Comparison of ENCODE assay signal across 11 mouse cellular contexts in the genomic region with DNA sequence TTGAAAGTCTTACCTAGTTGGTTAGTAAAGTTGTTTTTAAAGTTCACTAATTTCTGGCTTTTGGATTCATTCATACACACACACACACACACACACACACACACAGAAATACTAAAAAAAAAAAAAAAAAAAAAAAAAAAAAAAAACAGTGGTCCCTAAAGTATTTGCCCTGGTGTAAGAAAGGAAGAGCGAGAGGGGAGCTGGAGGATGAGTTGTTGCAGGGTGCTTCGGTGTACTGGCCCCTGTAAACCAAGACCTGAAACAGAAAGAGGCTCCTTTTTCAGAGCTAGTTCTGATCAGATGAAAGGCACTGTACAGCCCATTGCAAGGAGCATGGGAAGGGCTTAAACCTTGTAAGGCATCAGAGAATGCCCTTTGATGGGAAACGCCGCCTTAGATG.
DNase-seq lines count a peak whose midpoint lies in the region; ATAC-seq and TF ChIP-seq lines count a peak whose summit lies in the region.
"Had no signal": no experiment of that assay in that cellular context is flagged by ENCODE, and none has a peak within 500 bp of the region (broad histone marks: within the 10 kb centered on the region; RNA-seq: fewer than 3 reads in every experiment).

No protein-coding gene starts in this region.

- no peaks in the 10 kb centered on the region for H3K27me3 ChIP-seq in heart, embryonic 13.5 days (replicated peaks)
- H3K27me3 ChIP-seq in midbrain, embryonic 11.5 days (ENCODE audit: control insufficient read depth, insufficient read depth, low read length): no peaks in the 10 kb centered on the region; the same call in 1 of the 2 replicates
- H3K27me3 ChIP-seq in midbrain, postnatal 0 days (ENCODE audit: insufficient read depth, low read length): no peaks in the 10 kb centered on the region
- H3K27me3 ChIP-seq in hindbrain, postnatal 0 days (ENCODE audit: insufficient read depth, low read length): no peaks in the 10 kb centered on the region
- H3K27me3 ChIP-seq in liver, postnatal 0 days (ENCODE audit: insufficient read depth, low read length): no peaks in the 10 kb centered on the region
- no peaks in the 10 kb centered on the region for H3K27me3 ChIP-seq in intestine, embryonic 15.5 days (replicated peaks)
- H3K27me3 ChIP-seq: neural tube, embryonic 12.5 days had no signal

- TF ChIP-seq EP300 in liver, postnatal 0 days (IDR thresholded peaks at IDR 0.05; ENCODE audit: low read depth): no peak

- H3K4me1 ChIP-seq in heart, embryonic 13.5 days: peaks cover 32% of the 10 kb centered on the region
- H3K4me1 ChIP-seq in midbrain, embryonic 11.5 days (ENCODE audit: control insufficient read depth, insufficient read depth, low read length): peaks cover 5% of the 10 kb centered on the region; the same call in 1 of the 2 replicates
- H3K4me1 ChIP-seq in midbrain, postnatal 0 days (ENCODE audit: insufficient read depth, low read length): peaks cover 3% of the 10 kb centered on the region; the same call in 1 of the 2 replicates
- no peaks in the 10 kb centered on the region for H3K4me1 ChIP-seq in hindbrain, postnatal 0 days (ENCODE audit: insufficient read depth, low read length)
- H3K4me1 ChIP-seq in liver, postnatal 0 days (ENCODE audit: insufficient read depth): 0 out of 2 replicates have a peak, but pooled peaks cover 3% of the 10 kb centered on the region
- H3K4me1 ChIP-seq in intestine, embryonic 15.5 days (replicated peaks): no peaks in the 10 kb centered on the region
- H3K4me1 ChIP-seq: neural tube, embryonic 12.5 days had no signal

- H3K36me3 ChIP-seq in heart, embryonic 13.5 days: no peaks in the 10 kb centered on the region
- H3K36me3 ChIP-seq in midbrain, embryonic 11.5 days (ENCODE audit: control insufficient read depth, insufficient read depth, low read length): no peaks in the 10 kb centered on the region
- H3K36me3 ChIP-seq in midbrain, postnatal 0 days (ENCODE audit: insufficient read depth, low read length): no peaks in the 10 kb centered on the region
- H3K36me3 ChIP-seq in hindbrain, postnatal 0 days (ENCODE audit: insufficient read depth, low read length): no peaks in the 10 kb centered on the region
- H3K36me3 ChIP-seq in liver, postnatal 0 days (replicated peaks; ENCODE audit: insufficient read depth, low read length): no peaks in the 10 kb centered on the region
- H3K36me3 ChIP-seq in intestine, embryonic 15.5 days: no peaks in the 10 kb centered on the region
- H3K36me3 ChIP-seq: neural tube, embryonic 12.5 days had no signal

- peak overlapping the region; percentile 77; the same call in 1 of the 2 replicates for H3K4me3 ChIP-seq in heart, embryonic 13.5 days
- no peak overlapping the region for H3K4me3 ChIP-seq in midbrain, embryonic 11.5 days (ENCODE audit: low read depth, low read length)
- no peak overlapping the region for H3K4me3 ChIP-seq in midbrain, postnatal 0 days (ENCODE audit: low read depth, low read length)
- H3K4me3 ChIP-seq in hindbrain, postnatal 0 days (ENCODE audit: low read length): no peak overlapping the region
- no peak overlapping the region for H3K4me3 ChIP-seq in liver, postnatal 0 days (ENCODE audit: low read depth, low read length)
- H3K4me3 ChIP-seq in intestine, embryonic 15.5 days (replicated peaks): no peak overlapping the region

- ATAC-seq in heart, embryonic 13.5 days (ENCODE audit: extremely low read depth, insufficient number of reproducible peaks, low FRiP score, low TSS enrichment): no peak
- ATAC-seq in midbrain, embryonic 11.5 days (ENCODE audit: low FRiP score): no peak
- no peak for ATAC-seq in midbrain, postnatal 0 days (ENCODE audit: low FRiP score)
- ATAC-seq in hindbrain, postnatal 0 days: no peak
- ATAC-seq in liver, postnatal 0 days: no peak
- ATAC-seq in intestine, embryonic 15.5 days: no peak

- no peak for TF ChIP-seq CTCF in midbrain, postnatal 0 days (IDR thresholded peaks at IDR 0.05)
- no peak for TF ChIP-seq CTCF in hindbrain, postnatal 0 days (IDR thresholded peaks at IDR 0.05; ENCODE audit: low read depth)
- no peak for TF ChIP-seq CTCF in liver, postnatal 0 days (IDR thresholded peaks at IDR 0.05; ENCODE audit: low read depth)

- WGBS in heart, embryonic 13.5 days: 76% methylated on average over 4 of the region's 4 CpGs
- WGBS in midbrain, embryonic 11.5 days: 75% methylated on average over 4 of the region's 4 CpGs
- 81% methylated on average over 4 of the region's 4 CpGs for whole genome bisulfite sequencing in midbrain, postnatal 0 days
- WGBS in hindbrain, postnatal 0 days: 85% methylated on average over 4 of the region's 4 CpGs
- WGBS in liver, postnatal 0 days (ENCODE audit: insufficient replicate concordance): 75% methylated on average over 4 of the region's 4 CpGs
- WGBS in intestine, embryonic 15.5 days: 83% methylated on average over 4 of the region's 4 CpGs

- H3K27ac ChIP-seq in heart, embryonic 13.5 days (replicated peaks): no peak overlapping the region
- no peak overlapping the region for H3K27ac ChIP-seq in midbrain, embryonic 11.5 days (ENCODE audit: low read depth, low read length)
- no peak overlapping the region for H3K27ac ChIP-seq in midbrain, postnatal 0 days (ENCODE audit: low read depth, low read length)
- no peak overlapping the region for H3K27ac ChIP-seq in hindbrain, postnatal 0 days
- no peak overlapping the region for H3K27ac ChIP-seq in liver, postnatal 0 days (ENCODE audit: low read depth)
- no peak overlapping the region for H3K27ac ChIP-seq in intestine, embryonic 15.5 days
- H3K27ac ChIP-seq: left cerebral cortex, adult 2 months; macrophage; neural tube, embryonic 12.5 days had no signal

- peak overlapping the region; percentile 79 for H3K4me2 ChIP-seq in heart, embryonic 13.5 days
- no peak overlapping the region; the same call in 1 of the 2 replicates for H3K4me2 ChIP-seq in midbrain, embryonic 11.5 days
- no peak overlapping the region for H3K4me2 ChIP-seq in midbrain, postnatal 0 days (ENCODE audit: low read depth, low read length, poor library complexity, severe bottlenecking)
- H3K4me2 ChIP-seq in hindbrain, postnatal 0 days (ENCODE audit: low read depth, low read length): peak overlapping the region; percentile 79; the same call in 1 of the 2 replicates
- H3K4me2 ChIP-seq in liver, postnatal 0 days (ENCODE audit: low read depth, low read length): peak overlapping the region; percentile 85
- H3K4me2 ChIP-seq in intestine, embryonic 15.5 days (replicated peaks): no peak overlapping the region

- no peaks in the 10 kb centered on the region for H3K9me3 ChIP-seq in heart, embryonic 13.5 days
- H3K9me3 ChIP-seq in midbrain, embryonic 11.5 days (ENCODE audit: control insufficient read depth, low read length): no peaks in the 10 kb centered on the region
- no peaks in the 10 kb centered on the region for H3K9me3 ChIP-seq in midbrain, postnatal 0 days (ENCODE audit: low read length)
- H3K9me3 ChIP-seq in hindbrain, postnatal 0 days (ENCODE audit: low read length): no peaks in the 10 kb centered on the region
- no peaks in the 10 kb centered on the region for H3K9me3 ChIP-seq in liver, postnatal 0 days (ENCODE audit: low read length)
- H3K9me3 ChIP-seq in intestine, embryonic 15.5 days: no peaks in the 10 kb centered on the region
- H3K9me3 ChIP-seq: neural tube, embryonic 12.5 days had no signal

- DNase-seq in heart, adult 9 months (ENCODE audit: low spot score in 2 of 2): no peak
- peak; percentile 82 for DNase-seq in midbrain, embryonic 11.5 days (ENCODE audit: low spot score, missing footprints)
- DNase-seq in midbrain, postnatal 0 days (ENCODE audit: low spot score): no peak
- DNase-seq in hindbrain, postnatal 0 days (ENCODE audit: low spot score): no peak
- DNase-seq in liver, postnatal 0 days: no peak
- DNase-seq in frontal cortex, adult 2 months (ENCODE audit: extremely low spot score in 1 of 2, low spot score in 1 of 2): no peak

- no peak overlapping the region for H3K9ac ChIP-seq in heart, embryonic 13.5 days
- no peak overlapping the region for H3K9ac ChIP-seq in midbrain, embryonic 11.5 days (ENCODE audit: low read length)
- H3K9ac ChIP-seq in midbrain, postnatal 0 days (replicated peaks; ENCODE audit: low read length, poor library complexity, severe bottlenecking): no peak overlapping the region
- no peak overlapping the region for H3K9ac ChIP-seq in hindbrain, postnatal 0 days (replicated peaks; ENCODE audit: low read length)
- 0 out of 2 replicates have a peak overlapping the region, but pooled peaks have one; percentile 77 for H3K9ac ChIP-seq in liver, postnatal 0 days (replicated peaks)
- no peak overlapping the region for H3K9ac ChIP-seq in intestine, embryonic 15.5 days

Comparison
In these comparisons a context has a peak if more than half of its experiments do, and no peak if none do; other contexts are left out.
1. H3K4me2 ChIP-seq: peak in heart, embryonic 13.5 days (single experiment), hindbrain, postnatal 0 days (single experiment) and liver, postnatal 0 days (single experiment); none in midbrain, embryonic 11.5 days (single experiment), midbrain, postnatal 0 days (single experiment) and intestine, embryonic 15.5 days (single experiment).